Mouse (Mus musculus) stomach, embryonic 15.5 days (tissue): ENCODE results near the gene Nsun2. TPM values are rescaled to one million over a fixed set of nuclear protein-coding genes. Genes with fewer than 3 reads are reported as not detected.
A peak's percentile ranks its signal among the peaks of the same experiment; 100 is the strongest.

Experiments used
- ATAC-seq: fragments of 200-750 bp; cut with Nextera tagmentation; 2 replicates; pipeline ENCODE4 v1.8.0; 2017; ENCODE audit warnings: low read depth, moderate number of reproducible peaks, moderate TSS enrichment; ENCODE audit not compliant: insufficient read depth, low FRiP score
- H3K27ac ChIP-seq: fragments of 300-500 bp; sonication (generic); 2 replicates; pipeline ENCODE4 v1.5.1; 2015; ENCODE audit warnings: mild to moderate bottlenecking, inconsistent platforms
- H3K27me3 ChIP-seq: fragments of 300-500 bp; sonication (generic); replicated peaks from 2 replicates; pipeline ENCODE4 v1.6.1; 2015; ENCODE audit warnings: inconsistent platforms
- H3K36me3 ChIP-seq: fragments of 300-500 bp; sonication (generic); 2 replicates; pipeline ENCODE4 v1.6.1; 2015; ENCODE audit warnings: inconsistent platforms
- H3K4me1 ChIP-seq: fragments of 300-500 bp; sonication (generic); 2 replicates; pipeline ENCODE4 v1.6.1; 2015; ENCODE audit warnings: inconsistent platforms
- H3K4me2 ChIP-seq: fragments of 300-500 bp; sonication (generic); 2 replicates; pipeline ENCODE4 v1.6.1; 2015; ENCODE audit warnings: mild to moderate bottlenecking, inconsistent platforms
- H3K4me3 ChIP-seq: fragments of 300-500 bp; sonication (generic); replicated peaks from 2 replicates; pipeline ENCODE4 v1.5.1; 2015; ENCODE audit warnings: inconsistent platforms
- H3K9ac ChIP-seq: fragments of 300-500 bp; sonication (generic); 2 replicates; pipeline ENCODE4 v1.6.1; 2015; ENCODE audit warnings: inconsistent platforms
- H3K9me3 ChIP-seq: fragments of 300-500 bp; sonication (generic); 2 replicates; pipeline ENCODE4 v1.6.1; 2016; ENCODE audit warnings: inconsistent platforms
- WGBS: fragments of 180-500 bp; shearing (Covaris S2); methylation state at CpG from one replicate; pipeline ENCODE4 v1.1.7; 2015; 5-methylcytosine and 5-hydroxymethylcytosine counted together
- polyA plus RNA-seq: library from polyadenylated mRNA; unstranded; fragments of >200 nt; fragmentation: Nextera tagmentation; extraction: Ambion mirVana; gene quantifications from 2 replicates; pipeline ENCODE4 v1.2.1, GENCODE M21; 2015

Gene Nsun2
- polyA plus RNA-seq, 1 experiment from 2014 or later, result 117 TPM

DNA sequence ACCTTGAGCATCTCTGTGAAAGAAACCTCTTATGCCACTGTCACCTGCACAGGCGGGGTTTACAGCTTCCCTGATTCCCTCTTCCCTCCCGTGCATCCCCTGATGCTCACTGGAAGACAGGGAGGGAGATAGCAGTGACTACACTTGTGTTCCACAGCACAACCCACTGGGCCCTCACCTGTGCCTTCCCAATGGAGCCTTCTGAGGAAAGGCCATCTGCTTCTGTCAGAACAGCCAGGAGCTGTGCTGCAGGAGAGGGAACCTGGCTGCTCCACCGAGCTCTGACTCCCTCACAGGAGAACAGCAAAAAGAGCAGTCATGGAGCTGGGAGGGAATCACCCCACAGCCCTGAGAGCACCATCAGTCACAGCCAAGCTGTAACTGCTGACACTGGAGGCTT lies 3.4 kb upstream of the Nsun2 start:
- Histone ChIP-seq H3K4me2 (no peak overlapping the region), H3K9ac (no peak overlapping the region), H3K27ac (no peak overlapping the region), H3K4me3 (no peak overlapping the region), H3K27me3 (no peaks in the 10 kb centered on the region), H3K36me3 (no peaks in the 10 kb centered on the region), H3K4me1 (peaks cover 25% of the 10 kb centered on the region), H3K9me3 (no peaks in the 10 kb centered on the region)
- 76% methylated on average over 3 of the region's 3 CpGs for WGBS
- ATAC-seq, result no peak

DNA sequence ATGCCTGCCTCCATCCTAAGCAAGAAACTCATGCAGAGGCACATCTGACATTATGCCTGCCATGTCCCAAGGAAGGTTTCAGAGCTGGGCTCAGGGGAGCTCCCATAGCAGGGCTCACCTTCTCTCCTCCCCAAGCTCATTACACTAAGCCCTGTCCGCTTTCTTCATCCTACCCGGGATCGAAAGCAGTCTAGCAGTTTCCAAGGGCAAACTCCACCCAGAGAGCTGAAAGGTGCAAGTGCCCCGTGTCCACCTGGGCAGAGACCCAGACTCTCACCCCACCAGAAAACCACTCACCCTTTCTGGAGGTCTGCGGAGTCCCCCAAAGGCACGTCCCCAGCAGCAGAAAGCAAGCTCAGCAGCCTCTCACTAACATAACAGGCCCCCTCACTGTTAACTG lies 2.6 kb upstream of the Nsun2 start:
- no peak overlapping the region; the same call in 1 of the 2 replicates for H3K9ac ChIP-seq
- H3K27me3 ChIP-seq, result no peaks in the 10 kb centered on the region
- peak overlapping the region; percentile 83 for H3K4me2 ChIP-seq
- peaks cover 31% of the 10 kb centered on the region for H3K4me1 ChIP-seq
- 76% methylated on average over 6 of the region's 6 CpGs for WGBS
- H3K4me3 ChIP-seq, result no peak overlapping the region
- H3K27ac ChIP-seq, result no peak overlapping the region
- H3K36me3 ChIP-seq, result no peaks in the 10 kb centered on the region
- H3K9me3 ChIP-seq, result no peaks in the 10 kb centered on the region
- ATAC-seq, result no peak

DNA sequence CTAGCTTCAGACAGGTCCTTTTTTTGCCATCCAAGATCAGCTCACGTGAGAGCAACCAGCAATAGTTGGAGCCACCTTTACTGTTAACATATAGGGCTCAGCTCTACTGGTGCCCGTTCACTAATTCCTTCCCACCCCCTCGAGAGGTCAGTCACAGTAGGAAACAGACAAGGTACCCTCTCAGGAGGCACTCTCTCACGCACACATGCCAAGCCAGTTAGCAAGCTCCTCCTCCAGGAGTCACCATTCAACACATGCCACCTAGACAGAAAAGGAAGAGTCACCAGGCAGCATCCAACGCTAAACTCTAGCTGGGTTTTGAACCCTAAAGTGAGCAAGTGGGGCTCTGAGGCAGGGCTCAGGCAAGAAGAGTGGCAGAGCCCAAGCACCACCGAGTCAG lies 2.1 kb upstream of the Nsun2 start:
- peak overlapping the region; percentile 83 for H3K4me2 ChIP-seq
- peaks cover 31% of the 10 kb centered on the region for H3K4me1 ChIP-seq
- no peaks in the 10 kb centered on the region for H3K36me3 ChIP-seq
- WGBS, result 49% methylated on average over 6 of the region's 6 CpGs
- H3K9me3 ChIP-seq, result no peaks in the 10 kb centered on the region
- no peak overlapping the region; the same call in 1 of the 2 replicates for H3K9ac ChIP-seq
- ATAC-seq, result no peak
- no peak overlapping the region for H3K27ac ChIP-seq
- peak overlapping the region; percentile 78 for H3K4me3 ChIP-seq
- no peaks in the 10 kb centered on the region for H3K27me3 ChIP-seq

DNA sequence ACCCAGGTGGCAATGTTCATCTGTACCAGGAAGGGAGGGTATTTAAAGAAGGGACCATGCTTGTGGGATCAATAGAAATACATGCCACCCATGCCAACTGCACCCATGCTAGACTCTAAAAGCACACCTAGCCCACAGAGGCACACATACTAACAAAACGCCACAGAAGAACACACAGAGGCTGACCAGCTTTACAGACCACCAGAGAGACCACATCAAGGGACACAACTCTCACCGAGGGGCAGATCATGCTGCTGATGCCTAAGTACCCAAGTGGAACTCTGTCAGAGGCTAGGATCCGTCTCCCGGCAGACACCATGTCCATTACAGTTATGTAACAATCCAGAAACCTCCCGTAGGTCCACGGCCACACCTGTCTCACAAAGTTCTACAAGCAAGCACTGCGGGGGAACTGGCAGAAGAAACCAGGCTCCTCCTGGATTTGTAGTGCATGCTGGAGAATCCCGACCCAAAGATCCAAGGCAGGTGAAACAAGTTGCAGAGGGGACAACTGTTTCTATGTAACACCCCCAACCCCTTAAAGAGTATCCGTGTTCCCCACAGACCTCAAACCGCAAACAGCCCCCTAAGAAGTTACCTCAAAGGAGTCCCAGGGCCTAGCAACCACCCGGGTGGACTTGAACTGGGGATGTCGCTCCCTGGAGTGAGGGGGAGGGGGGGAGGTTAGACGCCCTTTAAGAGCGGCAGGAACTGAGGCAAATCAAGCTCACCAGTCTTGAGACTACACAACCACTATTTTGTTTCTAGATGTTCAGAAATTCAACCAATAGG lies 1.2 kb upstream of the Nsun2 start:
- peak overlapping the region; percentile 22; the same call in 1 of the 2 replicates for H3K9ac ChIP-seq
- no peaks in the 10 kb centered on the region for H3K9me3 ChIP-seq
- 14% methylated on average over 14 of the region's 14 CpGs for WGBS
- H3K36me3 ChIP-seq, result no peaks in the 10 kb centered on the region
- H3K4me3 ChIP-seq, result peak overlapping the region; percentile 78
- H3K4me1 ChIP-seq, result peaks cover 32% of the 10 kb centered on the region
- H3K27me3 ChIP-seq, result no peaks in the 10 kb centered on the region
- no peak for ATAC-seq
- H3K4me2 ChIP-seq, result peak overlapping the region; percentile 83
- H3K27ac ChIP-seq, result no peak overlapping the region

DNA sequence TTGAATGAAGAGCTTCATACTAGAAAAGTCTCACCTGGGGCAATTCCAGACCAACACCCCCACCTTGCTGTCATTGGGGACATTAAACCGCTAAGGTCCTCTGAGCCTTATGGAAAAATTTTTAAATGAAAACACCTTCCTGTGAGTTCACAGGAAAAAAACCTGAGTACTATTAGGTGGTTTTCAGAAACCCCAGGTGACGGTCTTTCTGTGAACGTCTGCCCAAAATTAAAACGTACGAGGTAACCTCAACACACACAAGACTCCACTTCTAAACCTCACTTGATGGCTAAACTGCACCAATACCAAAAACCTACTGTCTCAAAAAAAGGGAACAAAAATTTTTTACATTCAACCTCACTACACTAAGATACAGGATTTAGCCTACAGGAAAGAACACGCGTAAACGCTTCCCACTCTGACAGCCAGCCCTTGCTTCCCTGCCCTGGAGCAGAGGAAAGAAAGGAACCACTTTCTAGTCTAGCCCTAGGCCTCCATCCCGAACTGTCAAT lies 597 bp upstream of the Nsun2 start:
- Histone ChIP-seq H3K27me3 (no peaks in the 10 kb centered on the region), H3K4me1 (peaks cover 32% of the 10 kb centered on the region), H3K9me3 (no peaks in the 10 kb centered on the region), H3K36me3 (no peaks in the 10 kb centered on the region), H3K4me3 (peak overlapping the region; percentile 78), H3K27ac (peak overlapping the region; percentile 93), H3K4me2 (peak overlapping the region; percentile 83), H3K9ac (peak overlapping the region; percentile 71)
- 2% methylated on average over 9 of the region's 9 CpGs for WGBS
- no peak for ATAC-seq

DNA sequence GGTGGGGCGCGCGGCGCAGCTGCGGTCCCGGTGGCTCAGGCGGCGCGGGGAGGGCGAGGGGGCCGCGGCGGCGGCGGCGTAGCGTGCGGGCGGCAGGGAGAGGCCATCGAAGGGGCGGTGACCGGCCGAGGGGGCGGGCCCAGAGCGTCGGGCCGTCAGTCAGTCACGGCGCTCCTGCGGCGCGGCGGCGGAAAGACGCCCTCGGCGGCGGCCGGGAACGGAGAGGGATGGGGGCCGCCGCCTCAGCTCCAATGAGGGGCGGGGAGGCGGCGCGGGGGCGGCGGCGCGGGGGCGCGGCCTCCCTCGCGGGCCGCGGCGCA lies 748 bp downstream of the Nsun2 start, which contains the start of gene Tent4a:
Tent4a (minus strand) TSS at position 284 of the 320 bp plus-strand sequence.
- H3K27ac ChIP-seq, result peak within 1 kb of the TSS; percentile 94
- H3K27me3 ChIP-seq, result no peaks in the 10 kb centered on the region
- peak; percentile 87 for ATAC-seq
- peak within 1 kb of the TSS; percentile 83 for H3K4me2 ChIP-seq
- WGBS, result 0% methylated on average over 11 of the region's 57 CpGs
- peak within 1 kb of the TSS; percentile 78 for H3K4me3 ChIP-seq
- peaks cover 35% of the 10 kb centered on the region for H3K4me1 ChIP-seq
- H3K9ac ChIP-seq, result peak within 1 kb of the TSS; percentile 85
- H3K9me3 ChIP-seq, result no peaks in the 10 kb centered on the region
- H3K36me3 ChIP-seq, result no peaks in the 10 kb centered on the region

DNA sequence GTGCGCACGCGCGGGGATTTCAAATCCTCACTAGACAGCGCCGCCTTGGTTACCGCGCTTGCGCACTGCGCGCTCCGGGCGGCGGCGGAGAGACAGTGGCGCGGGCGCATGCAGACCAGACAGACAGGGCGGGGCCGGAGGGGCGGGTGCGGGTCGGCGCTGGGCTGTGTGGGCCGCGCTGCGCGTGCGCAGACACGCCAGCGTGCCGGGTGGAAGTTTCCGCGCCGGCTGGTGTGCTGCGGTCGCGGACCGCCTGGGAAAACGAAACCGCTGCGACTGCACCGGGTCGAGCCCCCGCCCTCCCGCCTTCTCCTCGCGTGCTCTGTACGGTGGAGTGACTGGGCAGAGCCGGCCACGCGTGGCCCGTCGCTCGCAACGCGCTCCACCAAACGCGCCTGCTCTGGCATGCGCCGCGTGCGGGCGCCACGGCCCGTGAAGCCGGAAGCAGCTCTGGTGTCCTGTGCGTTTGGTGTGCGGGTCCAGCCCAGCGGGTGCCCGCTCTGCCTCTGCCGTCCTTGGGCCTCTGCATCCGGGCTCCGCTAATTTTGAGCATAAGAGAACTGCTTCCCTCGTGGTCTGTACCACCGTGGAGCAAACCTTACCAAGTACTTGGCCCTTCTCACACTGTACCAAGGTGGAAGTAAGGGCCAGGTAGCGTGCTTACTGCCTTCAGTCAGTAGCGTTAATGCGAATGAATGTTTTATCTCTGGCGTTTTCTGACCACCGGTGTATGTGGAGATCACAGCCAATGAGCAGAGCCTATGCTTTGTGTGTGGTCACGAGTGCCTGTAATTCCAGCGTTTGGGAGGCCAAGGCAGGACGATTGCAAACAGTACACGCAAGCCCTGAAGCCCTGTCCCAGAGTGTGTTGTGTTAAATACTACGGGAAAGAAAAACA lies 1.4 kb downstream of the Nsun2 start:
- ATAC-seq, result peak; percentile 94
- Histone ChIP-seq H3K4me3 (peak overlapping the region; percentile 78), H3K9me3 (no peaks in the 10 kb centered on the region), H3K4me2 (peak overlapping the region; percentile 83), H3K4me1 (peaks cover 35% of the 10 kb centered on the region), H3K27me3 (no peaks in the 10 kb centered on the region), H3K36me3 (no peaks in the 10 kb centered on the region), H3K27ac (peak overlapping the region; percentile 94), H3K9ac (peak overlapping the region; percentile 85)
- under 1% methylated on average over 74 of the region's 86 CpGs for WGBS

DNA sequence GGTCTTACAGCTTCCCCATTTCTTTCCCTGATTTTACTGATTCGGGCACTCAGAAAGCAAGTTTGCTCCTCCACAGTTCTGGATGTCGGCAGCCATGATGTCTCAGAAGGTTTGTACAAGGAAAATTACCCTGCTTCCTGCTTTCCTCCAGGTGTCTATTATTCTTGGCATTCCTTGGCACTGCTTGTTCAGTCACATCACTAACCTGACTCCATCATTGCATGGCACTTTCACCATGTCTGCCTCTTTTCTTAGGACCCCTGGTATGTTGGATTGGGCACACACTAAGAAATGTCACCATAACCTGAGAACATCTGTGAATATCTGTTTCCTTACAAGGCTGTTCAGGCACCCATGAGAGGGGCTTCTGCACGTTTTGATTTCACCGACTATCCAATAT lies 2.5 kb downstream of the Nsun2 start:
- Histone ChIP-seq H3K27me3 (no peaks in the 10 kb centered on the region), H3K4me3 (peak overlapping the region; percentile 78; the same call in 1 of the 2 replicates), H3K36me3 (no peaks in the 10 kb centered on the region), H3K9ac (no peak overlapping the region), H3K4me2 (peak overlapping the region; percentile 83), H3K27ac (peak overlapping the region; percentile 94; the same call in 1 of the 2 replicates), H3K4me1 (peaks cover 31% of the 10 kb centered on the region), H3K9me3 (no peaks in the 10 kb centered on the region)
- no peak for ATAC-seq
- WGBS, result 75% methylated on average over 4 of the region's 4 CpGs

DNA sequence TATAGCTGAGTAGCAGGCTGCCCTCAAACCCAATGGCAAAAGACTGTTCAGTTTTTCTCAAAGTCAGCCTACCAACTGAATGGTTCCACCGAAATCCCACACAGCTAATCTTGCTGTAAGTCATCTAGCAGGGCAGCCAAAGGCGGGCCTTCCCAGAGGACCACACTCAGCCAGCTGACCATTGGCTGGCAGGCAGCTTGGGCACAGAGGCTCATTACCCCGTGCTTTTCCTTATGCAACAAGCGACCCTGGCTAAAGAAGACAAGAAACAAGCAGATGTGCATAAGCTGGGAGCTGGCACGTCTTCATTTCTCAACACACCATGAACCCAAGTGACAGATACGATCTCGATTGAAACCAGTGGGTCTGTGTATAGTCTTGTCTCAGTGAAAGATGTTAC lies 3.8 kb downstream of the Nsun2 start:
- Histone ChIP-seq H3K36me3 (no peaks in the 10 kb centered on the region), H3K4me1 (peaks cover 24% of the 10 kb centered on the region), H3K4me2 (no peak overlapping the region), H3K9me3 (no peaks in the 10 kb centered on the region), H3K27ac (no peak overlapping the region), H3K4me3 (no peak overlapping the region), H3K9ac (no peak overlapping the region), H3K27me3 (no peaks in the 10 kb centered on the region)
- ATAC-seq, result no peak
- WGBS, result 77% methylated on average over 7 of the region's 7 CpGs

DNA sequence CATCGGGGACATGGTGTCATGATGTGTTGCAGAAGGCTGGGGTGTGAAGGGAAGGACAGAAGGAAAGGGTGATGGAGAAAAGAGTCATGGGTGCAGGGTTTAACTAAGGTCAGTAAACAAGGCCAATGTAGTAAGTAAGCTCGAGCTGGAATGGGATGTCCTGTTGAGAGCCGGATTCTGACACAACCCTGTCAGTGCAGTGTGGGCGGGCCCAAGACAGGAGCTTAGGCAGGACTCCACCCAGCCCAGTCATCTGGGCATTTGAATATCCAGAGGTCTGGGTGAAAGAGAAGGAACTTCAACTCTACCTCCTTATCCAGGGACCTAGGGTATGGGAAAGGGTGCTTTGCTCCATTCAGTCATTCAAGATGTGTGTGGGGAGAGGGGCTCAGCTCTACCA lies 4.8 kb downstream of the Nsun2 start:
- Histone ChIP-seq H3K9ac (no peak overlapping the region), H3K36me3 (no peaks in the 10 kb centered on the region), H3K27me3 (no peaks in the 10 kb centered on the region), H3K9me3 (no peaks in the 10 kb centered on the region), H3K4me1 (peaks cover 26% of the 10 kb centered on the region), H3K4me3 (no peak overlapping the region), H3K4me2 (no peak overlapping the region), H3K27ac (no peak overlapping the region)
- 34% methylated on average over 4 of the region's 4 CpGs for WGBS
- ATAC-seq, result no peak

DNA sequence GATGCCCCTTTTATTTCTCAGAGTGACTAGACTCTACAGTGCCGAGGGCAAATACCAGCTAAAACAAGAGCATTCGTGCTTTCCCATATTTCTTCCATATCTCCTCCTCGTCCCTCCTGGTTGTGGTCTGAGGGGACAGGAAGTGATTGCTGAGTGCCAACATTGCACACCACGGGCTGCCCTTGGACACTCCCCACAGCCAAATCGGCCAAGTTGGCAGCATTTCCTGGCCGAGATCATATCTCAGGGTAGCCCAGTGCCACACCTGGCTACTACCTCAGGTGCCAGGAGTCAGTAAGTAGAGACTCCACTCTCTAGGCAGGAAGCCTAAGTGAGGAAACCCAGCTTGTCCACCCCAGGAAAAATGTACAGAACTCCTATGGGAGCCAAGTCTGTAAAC lies 7.7 kb downstream of the Nsun2 start:
- no peak for ATAC-seq
- no peak overlapping the region for H3K9ac ChIP-seq

More for the DNA sequence above, 7.7 kb downstream of the Nsun2 start:
- Histone ChIP-seq H3K9me3 (no peaks in the 10 kb centered on the region), H3K27me3 (no peaks in the 10 kb centered on the region), H3K4me2 (0 out of 2 replicates have a peak overlapping the region, but pooled peaks have one; percentile 1), H3K4me1 (peaks cover 22% of the 10 kb centered on the region), H3K27ac (peak overlapping the region; percentile 64; the same call in 1 of the 2 replicates), H3K4me3 (no peak overlapping the region), H3K36me3 (no peaks in the 10 kb centered on the region)
- WGBS, result 63% methylated on average over 6 of the region's 6 CpGs
